Mouse (Mus musculus): ENCODE results near the gene Gm45213. TPM values are rescaled to one million over a fixed set of nuclear protein-coding genes. Genes with fewer than 3 reads are reported as not detected.

Gm45213 gene
- polyA plus RNA-seq (2012; ENCODE audit: low replicate concordance) = not detected in 2 replicates

GRCm38 (mm10) chr7:66043552-66044459, at the start of gene Gm45213:
Gene Gm45213 (plus strand): TSS chr7:66043602.

GRCm38 (mm10) chr7:66058703-66059102, 15.3 kb downstream of the Gm45213 start, which contains the start of gene Snrpa1:
Gene Snrpa1 (plus strand): TSS chr7:66059003.

GRCm38 (mm10) chr7:66079364-66080230, 36.2 kb downstream of the Gm45213 start, which contains the start of gene Selenos:
Gene Selenos (plus strand): TSS chr7:66079649.

GRCm38 (mm10) chr7:66108961-66109854, 65.8 kb downstream of the Gm45213 start, which contains the start of gene Chsy1:
Gene Chsy1 (plus strand): TSS chr7:66109515.

Other genes starting within 250 kb of the Gm45213 start
- gene Pcsk6, start 181.9 kb upstream of the Gm45213 start, polyA plus RNA-seq (2012; ENCODE audit: low replicate concordance) = 0.19 and 0.23 TPM in 2 replicates
- gene Snrpa1, start 15.4 kb downstream of the Gm45213 start, polyA plus RNA-seq (2012; ENCODE audit: low replicate concordance) = 38.0 and 56.6 TPM in 2 replicates
- gene Selenos, start 36.0 kb downstream of the Gm45213 start, polyA plus RNA-seq (2012; ENCODE audit: low replicate concordance) = 20.1 and 37.3 TPM in 2 replicates
- gene Chsy1, start 65.9 kb downstream of the Gm45213 start, polyA plus RNA-seq (2012; ENCODE audit: low replicate concordance) = 10.5 and 17.6 TPM in 2 replicates

Data from leukemia stem cell, adult 10-12 weeks (primary cell).